Mouse (Mus musculus) midbrain, postnatal 0 days (tissue): ENCODE results near the gene Fam189a1. TPM values are rescaled to one million over a fixed set of nuclear protein-coding genes. Genes with fewer than 3 reads are reported as not detected.

Experiments
- ATAC-seq: fragments of 200-750 bp; cut with Nextera tagmentation; 2 replicates; pipeline ENCODE4 v1.8.0; 2017; ENCODE audit warnings: moderate number of reproducible peaks, mild to moderate bottlenecking, moderate TSS enrichment, moderate library complexity; ENCODE audit not compliant: low FRiP score
- DNase-seq: peaks from one replicate; pipeline ENCODE4 v3.0.0-alpha.2; 2015; ENCODE audit warnings: low spot score
- H3K27ac ChIP-seq: fragments of 300-500 bp; sonication (generic); 2 replicates; pipeline ENCODE4 v1.5.1; 2014; ENCODE audit warnings: low read depth, mild to moderate bottlenecking, low read length, mixed read lengths
- H3K27me3 ChIP-seq: fragments of 300-500 bp; sonication (generic); 2 replicates; pipeline ENCODE4 v1.6.1; 2014; ENCODE audit warnings: low read length, control low read depth, mixed read lengths; ENCODE audit not compliant: insufficient read depth
- H3K36me3 ChIP-seq: fragments of 300-500 bp; sonication (generic); 2 replicates; pipeline ENCODE4 v1.6.1; 2014; ENCODE audit warnings: low read length, control low read depth, mixed read lengths; ENCODE audit not compliant: insufficient read depth
- H3K4me1 ChIP-seq: fragments of 300-500 bp; sonication (generic); 2 replicates; pipeline ENCODE4 v1.6.1; 2014; ENCODE audit warnings: mild to moderate bottlenecking, control low read depth, antibody characterized with exemption, low read length, mixed read lengths; ENCODE audit not compliant: insufficient read depth
- H3K4me2 ChIP-seq: fragments of 300-500 bp; sonication (generic); 2 replicates; pipeline ENCODE4 v1.6.1; 2014; ENCODE audit warnings: low read depth, mild to moderate bottlenecking, low read length, mixed read lengths; ENCODE audit not compliant: poor library complexity, severe bottlenecking
- H3K4me3 ChIP-seq: fragments of 300-500 bp; sonication (generic); 2 replicates; pipeline ENCODE4 v1.5.1; 2014; ENCODE audit warnings: low read depth, mild to moderate bottlenecking, low read length, moderate library complexity
- H3K9ac ChIP-seq: fragments of 300-500 bp; sonication (generic); replicated peaks from 2 replicates; pipeline ENCODE4 v1.6.1; 2014; ENCODE audit warnings: mild to moderate bottlenecking, low read length, moderate library complexity, mixed read lengths; ENCODE audit not compliant: poor library complexity, severe bottlenecking
- H3K9me3 ChIP-seq: fragments of 300-500 bp; sonication (generic); 2 replicates; pipeline ENCODE4 v1.6.1; 2016; ENCODE audit warnings: low read length, control low read depth
- CTCF ChIP-seq: IDR thresholded peaks from 2 replicates; pipeline ENCODE4 v1.5.1; 2016; ENCODE audit warnings: antibody characterized with exemption, mild to moderate bottlenecking
- WGBS: fragments of 180-500 bp; shearing (Covaris S2); extraction: QIAGEN DNeasy Blood & Tissue Kit; methylation state at CpG from one replicate; pipeline ENCODE4 v1.1.7; 2014; 5-methylcytosine and 5-hydroxymethylcytosine counted together
- polyA plus RNA-seq: library from polyadenylated mRNA; unstranded; fragments of >200 nt; fragmentation: Nextera tagmentation; extraction: Ambion mirVana; gene quantifications from 2 replicates; pipeline ENCODE4 v1.2.1, GENCODE M21; 2015
- total RNA-seq: library from RNA; depleted of rRNA; stranded (reverse); fragments of >200 nt; gene quantifications from 2 replicates; pipeline ENCODE4 v1.2.3, GENCODE M21; 2014

The Fam189a1 gene
- total and polyA plus RNA-seq, 2 experiments from 2014 or later: 12.8 to 19.7 TPM

DNA sequence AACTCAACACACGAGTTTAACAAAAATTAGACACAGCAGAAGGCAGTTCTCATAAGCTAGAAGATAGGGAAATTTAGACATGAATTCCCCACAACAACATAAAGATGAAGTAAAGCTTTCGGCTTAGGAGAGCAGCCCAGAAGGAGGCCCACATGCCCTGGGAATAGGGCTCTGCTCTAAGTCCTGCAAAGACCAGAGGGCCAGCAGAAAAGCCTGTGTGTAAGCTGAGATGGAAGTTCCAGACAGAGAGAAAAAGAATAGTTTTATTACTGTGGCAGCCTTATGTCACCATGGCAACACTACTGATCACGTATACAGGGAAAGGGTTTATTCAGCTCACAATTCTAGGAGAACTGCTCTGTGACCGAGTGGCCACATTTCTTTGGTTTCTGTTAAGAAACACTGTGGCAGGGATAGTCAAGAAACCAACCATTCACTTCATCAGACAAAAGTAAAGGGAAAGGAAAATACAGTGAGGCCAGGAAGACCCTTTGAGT lies 156.6 kb downstream of the Fam189a1 start:
- peak; percentile 42 for DNase-seq
- no peak overlapping the region for H3K9ac ChIP-seq
- H3K27me3 ChIP-seq: no peaks in the 10 kb centered on the region
- H3K27ac ChIP-seq: peak overlapping the region; percentile 32; the same call in 1 of the 2 replicates
- H3K4me1 ChIP-seq: no peaks in the 10 kb centered on the region
- H3K4me3 ChIP-seq: no peak overlapping the region
- no peak overlapping the region for H3K4me2 ChIP-seq
- H3K9me3 ChIP-seq: no peaks in the 10 kb centered on the region
- no peak for ATAC-seq
- no peak for TF ChIP-seq CTCF
- WGBS: 29% methylated on average over 4 of the region's 4 CpGs
- H3K36me3 ChIP-seq: no peaks in the 10 kb centered on the region

DNA sequence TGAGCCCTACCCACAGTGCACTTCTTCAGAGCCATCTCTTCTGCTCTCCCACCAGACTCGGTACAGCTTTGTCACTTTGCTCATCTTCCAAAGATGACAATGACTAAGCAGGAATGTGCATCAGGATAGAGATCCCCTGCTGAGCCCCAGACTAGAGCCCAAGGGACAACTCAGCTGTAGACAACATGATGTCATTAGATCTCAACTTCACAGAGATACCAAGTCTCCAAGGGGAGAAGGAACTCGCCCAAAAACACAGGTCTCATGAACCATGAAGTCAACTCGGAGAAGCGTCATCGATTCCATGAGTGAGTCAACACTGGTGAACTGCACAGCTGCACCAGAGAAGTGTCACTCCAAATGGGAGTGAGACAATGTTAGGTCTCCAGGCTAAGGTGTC lies 158.6 kb downstream of the Fam189a1 start:
- Histone ChIP-seq H3K4me3 (no peak overlapping the region), H3K27me3 (no peaks in the 10 kb centered on the region), H3K36me3 (no peaks in the 10 kb centered on the region), H3K9me3 (no peaks in the 10 kb centered on the region), H3K9ac (no peak overlapping the region), H3K27ac (no peak overlapping the region), H3K4me2 (no peak overlapping the region), H3K4me1 (no peaks in the 10 kb centered on the region)
- ATAC-seq (no peak), DNase-seq (no peak)
- no peak for TF ChIP-seq CTCF
- 88% methylated on average over 5 of the region's 5 CpGs for WGBS

DNA sequence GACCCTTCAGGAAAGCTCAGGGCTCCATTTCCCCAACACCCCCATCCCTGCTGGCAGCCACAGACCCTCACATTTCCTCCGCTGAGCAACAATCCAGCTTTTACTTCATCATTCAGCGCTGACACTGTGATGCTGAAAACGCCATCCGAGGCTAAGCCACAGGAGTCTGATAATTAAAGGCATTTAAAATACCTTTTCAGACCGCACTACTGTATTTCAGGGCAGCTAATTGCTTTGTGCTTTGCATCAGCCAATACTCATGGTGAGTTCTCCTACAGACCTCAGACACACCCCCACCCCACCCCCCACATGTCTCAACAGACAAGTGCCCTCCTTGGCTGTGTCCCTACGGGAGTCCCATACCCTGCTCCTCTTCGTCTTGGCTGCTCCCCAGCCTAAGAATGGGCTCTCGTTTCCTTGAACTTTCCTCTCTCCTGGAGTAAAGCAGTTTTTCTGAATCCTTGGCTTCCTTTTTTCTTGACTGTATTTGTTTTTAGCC lies 160.4 kb downstream of the Fam189a1 start:
- 61% methylated on average over 8 of the region's 8 CpGs for WGBS
- DNase-seq: no peak
- H3K9ac ChIP-seq: no peak overlapping the region

DNA sequence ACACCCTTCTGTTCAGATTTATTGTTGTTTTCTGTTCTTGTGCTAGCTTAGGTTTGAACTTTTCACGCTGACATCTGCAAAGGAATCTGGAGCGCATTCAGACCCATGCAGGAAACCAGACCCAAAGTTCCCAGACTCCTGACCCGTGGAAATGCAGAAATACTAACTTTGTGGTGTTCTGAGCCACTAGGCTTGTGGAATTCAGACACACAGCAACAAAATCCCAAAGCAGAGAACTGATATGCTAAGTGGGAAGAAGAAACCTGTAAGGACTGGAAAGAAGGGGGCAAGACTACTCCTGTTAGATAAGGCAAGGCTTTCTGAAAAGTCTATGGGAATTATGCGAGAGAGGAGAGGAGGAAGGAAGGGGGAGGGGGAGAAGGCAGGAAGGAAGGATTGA lies 167.0 kb downstream of the Fam189a1 start:
- Histone ChIP-seq H3K9ac (no peak overlapping the region), H3K36me3 (no peaks in the 10 kb centered on the region), H3K4me3 (no peak overlapping the region), H3K4me1 (no peaks in the 10 kb centered on the region), H3K27ac (no peak overlapping the region), H3K4me2 (no peak overlapping the region), H3K9me3 (no peaks in the 10 kb centered on the region), H3K27me3 (no peaks in the 10 kb centered on the region)
- DNase-seq: no peak
- ATAC-seq: no peak
- no peak for TF ChIP-seq CTCF
- 88% methylated on average over 4 of the region's 4 CpGs for WGBS

More for the DNA sequence above, 160.4 kb downstream of the Fam189a1 start:
- H3K27me3 ChIP-seq: no peaks in the 10 kb centered on the region
- no peaks in the 10 kb centered on the region for H3K9me3 ChIP-seq
- ATAC-seq: no peak
- H3K4me1 ChIP-seq: no peaks in the 10 kb centered on the region
- no peak for TF ChIP-seq CTCF
- no peak overlapping the region for H3K4me3 ChIP-seq
- no peak overlapping the region for H3K27ac ChIP-seq
- H3K4me2 ChIP-seq: no peak overlapping the region
- H3K36me3 ChIP-seq: no peaks in the 10 kb centered on the region

DNA sequence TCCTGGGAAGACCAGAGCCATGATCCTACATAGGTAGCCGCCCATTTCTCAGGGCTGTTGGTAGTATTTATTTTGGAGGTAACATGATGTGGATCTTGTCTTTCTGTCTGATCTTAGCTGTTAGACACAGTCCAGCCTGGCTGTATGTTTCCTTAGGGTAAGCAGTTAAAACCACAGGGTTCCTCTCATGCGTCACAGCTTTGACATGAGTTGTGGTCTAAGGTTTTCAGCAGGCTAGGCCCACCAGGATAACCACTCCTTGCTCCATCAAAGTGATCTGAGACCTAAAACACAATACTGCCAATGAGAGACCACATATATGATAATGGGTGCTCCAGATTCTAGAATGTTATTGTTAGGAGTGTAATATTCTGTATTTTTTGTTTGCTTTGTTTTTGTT lies 168.4 kb downstream of the Fam189a1 start:
- no peak overlapping the region for H3K27ac ChIP-seq
- H3K4me3 ChIP-seq: no peak overlapping the region
- no peak overlapping the region for H3K4me2 ChIP-seq
- no peaks in the 10 kb centered on the region for H3K27me3 ChIP-seq
- WGBS: 89% methylated on average over 2 of the region's 2 CpGs
- ATAC-seq: no peak
- H3K4me1 ChIP-seq: no peaks in the 10 kb centered on the region
- no peak overlapping the region for H3K9ac ChIP-seq
- no peaks in the 10 kb centered on the region for H3K36me3 ChIP-seq
- no peak for DNase-seq
- H3K9me3 ChIP-seq: no peaks in the 10 kb centered on the region
- no peak for TF ChIP-seq CTCF

DNA sequence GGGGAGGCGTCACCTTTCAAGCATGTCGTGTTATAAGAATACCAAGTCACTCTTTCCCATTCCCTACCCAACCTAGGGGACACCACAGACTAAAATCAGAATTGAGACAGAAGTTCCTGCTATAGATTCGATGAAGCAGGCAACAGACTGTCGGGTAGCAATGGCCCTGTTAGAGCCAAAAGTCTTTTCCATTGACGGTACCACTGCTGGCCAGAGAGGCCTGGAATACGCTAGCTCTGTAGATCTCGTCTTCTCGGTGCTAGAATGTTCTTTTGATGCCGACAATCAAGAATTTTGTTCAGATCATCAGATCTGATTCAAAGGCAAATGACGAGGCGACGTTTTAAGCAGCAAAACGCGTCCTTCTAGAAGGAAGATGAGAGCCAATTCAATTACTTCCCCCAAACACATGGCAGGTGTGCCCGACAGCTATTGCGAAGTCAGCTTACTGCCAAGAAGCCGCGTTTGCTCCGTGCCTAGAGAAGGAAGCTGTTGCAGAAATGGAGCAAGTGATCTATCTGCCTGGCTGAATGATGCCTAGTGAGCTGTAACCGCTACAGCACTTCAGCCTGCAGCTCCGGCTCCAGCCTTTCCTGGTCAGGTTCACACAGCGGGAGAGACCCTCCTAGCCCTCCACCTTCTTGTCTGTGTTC lies 171.8 kb downstream of the Fam189a1 start:
- ATAC-seq (no peak), DNase-seq (peak; percentile 75)
- Histone ChIP-seq H3K4me2 (no peak overlapping the region), H3K4me3 (no peak overlapping the region), H3K4me1 (no peaks in the 10 kb centered on the region), H3K9ac (no peak overlapping the region), H3K27ac (no peak overlapping the region), H3K36me3 (no peaks in the 10 kb centered on the region), H3K9me3 (no peaks in the 10 kb centered on the region), H3K27me3 (no peaks in the 10 kb centered on the region)
- TF ChIP-seq CTCF: no peak
- WGBS: 86% methylated on average over 22 of the region's 22 CpGs
